Mouse (Mus musculus): Measurements from ENCODE around the gene Syndig1.

DNA sequence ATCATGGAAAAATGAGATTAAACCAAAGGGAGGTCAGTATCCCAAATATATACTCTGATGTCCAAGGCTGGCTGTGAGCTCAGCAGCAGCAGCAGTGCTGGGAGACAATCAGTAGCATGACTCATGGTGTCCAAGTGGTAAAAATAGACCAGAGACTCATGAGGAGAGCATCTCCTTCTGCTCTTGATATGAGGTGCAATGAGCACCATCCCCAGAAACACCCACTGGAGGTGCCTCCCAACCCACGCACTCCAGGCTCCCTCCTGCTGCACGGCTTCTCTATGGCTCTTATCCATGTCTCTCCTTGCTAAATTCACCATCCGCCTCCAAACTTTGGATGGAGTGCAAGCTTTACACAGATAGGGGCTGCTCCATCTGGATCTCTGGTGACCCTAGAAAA lies 44.3 kb downstream of the Syndig1 start:
- TF ChIP-seq CTCF (IDR thresholded peaks at IDR 0.05; ENCODE audit: low read depth) (no peak), EP300 (IDR thresholded peaks at IDR 0.05; ENCODE audit: low read depth) (no peak)
